Mouse (Mus musculus) frontal cortex, postnatal 36 days (tissue): ENCODE data around the gene Cyp2b10.
"Not testable (repeated sequence)": the region's sequence is repeated elsewhere in the genome, so short reads cannot be mapped to it uniquely, and the experiment has no call there.

Source experiments
- DNase-seq, 2 experiments: peaks; one replicate each; pipeline ENCODE4 v3.0.0; 2022; ENCODE audit warnings: low spot score in 2 of 2

Gene Cyp2b10

DNA sequence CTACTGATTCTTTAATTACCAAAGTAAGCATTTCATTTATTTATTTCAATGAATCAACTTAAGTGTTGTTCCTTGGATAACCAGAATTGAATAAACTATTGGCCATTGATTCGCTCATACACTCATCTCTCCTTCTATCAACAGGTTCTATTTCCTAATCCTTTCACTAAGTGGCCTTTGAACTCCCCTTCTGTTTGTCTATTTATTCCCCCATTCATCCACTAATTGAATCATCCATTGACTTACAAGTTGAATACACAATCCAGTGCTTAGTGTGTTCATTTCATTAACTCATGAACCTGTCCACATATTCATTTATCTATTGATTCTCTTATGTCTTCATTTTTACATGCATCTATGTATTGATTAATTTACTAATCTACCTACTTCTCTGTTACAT, 18.7 kb downstream of the Cyp2b10 start:
- DNase-seq, result no peak

DNA sequence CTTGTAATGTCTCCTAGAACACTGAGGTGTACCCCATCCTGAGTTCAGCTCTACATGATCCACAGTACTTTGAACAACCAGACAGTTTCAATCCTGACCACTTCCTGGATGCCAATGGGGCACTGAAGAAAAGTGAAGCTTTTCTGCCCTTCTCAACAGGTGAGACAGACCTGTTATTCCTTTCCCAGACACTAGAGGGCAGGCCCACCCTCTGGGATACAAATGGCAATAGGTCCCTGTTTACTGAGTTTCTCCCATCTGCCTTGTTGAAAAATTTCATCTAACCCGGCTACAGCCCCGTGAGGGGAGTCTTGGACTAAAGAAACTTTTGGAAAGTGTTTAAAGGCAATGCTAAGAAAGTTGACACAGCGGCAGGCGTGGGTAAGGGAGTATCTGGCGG, 19.9 kb downstream of the Cyp2b10 start:
- not testable (repeated sequence) for DNase-seq

DNA sequence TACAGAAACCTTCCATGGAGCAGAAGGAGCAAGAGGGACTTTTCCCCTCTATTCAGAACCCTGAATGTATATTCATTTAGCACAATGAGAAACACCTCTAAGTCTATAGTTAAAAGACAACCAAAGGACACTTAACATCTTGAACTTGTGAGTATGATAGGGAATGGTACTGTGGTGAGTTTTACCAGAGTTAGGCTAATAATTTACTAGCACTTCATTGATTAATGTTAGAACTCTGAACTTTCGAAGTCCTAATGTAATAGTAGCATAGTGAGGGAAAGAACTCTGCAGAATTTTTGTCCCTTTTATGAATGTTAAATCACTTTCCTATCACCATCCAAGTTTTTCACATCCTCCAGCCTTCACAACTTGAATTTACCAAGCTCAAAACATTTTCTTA, 22.0 kb downstream of the Cyp2b10 start:
- DNase-seq, result no peak

DNA sequence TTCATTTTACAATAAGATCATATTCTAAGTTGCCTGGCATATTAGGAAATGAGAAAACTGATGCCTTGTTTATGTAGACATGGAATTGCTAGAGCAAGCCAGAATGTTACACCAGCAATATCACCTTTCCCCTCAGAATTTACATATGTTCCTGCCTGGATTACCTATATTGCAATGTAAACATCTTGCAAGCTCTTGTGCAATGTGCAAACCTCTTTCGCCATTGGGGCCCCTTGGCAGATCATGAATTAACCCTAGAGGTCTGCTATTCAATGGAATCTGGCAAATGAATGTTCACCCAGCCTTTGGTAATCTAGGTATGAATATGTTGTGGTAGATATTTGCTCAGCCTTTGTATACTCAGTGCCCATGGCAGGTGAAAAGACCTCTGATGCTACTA, 47.9 kb downstream of the Cyp2b10 start:
- DNase-seq, result no peak
